Mouse (Mus musculus): ENCODE results near the gene Asap3. TPM values are rescaled to one million over a fixed set of nuclear protein-coding genes. Genes with fewer than 3 reads are reported as not detected.

Asap3 gene
- total and polyA plus RNA-seq, 2 experiments from 2014 or later: 4.1 to 9.1 TPM

GRCm38 (mm10) chr4:136180408-136181330 is 25.5 kb upstream of the Asap3 start:
- no peak for TF ChIP-seq CTCF (IDR thresholded peaks at IDR 0.05; ENCODE audit: low read depth)
- Histone ChIP-seq H3K4me1 (ENCODE audit: insufficient read depth, low read length) (peaks cover 6% of the 10 kb centered on the region; the same call in 1 of the 2 replicates), H3K4me2 (ENCODE audit: low read depth, low read length) (peak overlapping the region; percentile 70), H3K9ac (replicated peaks; ENCODE audit: low read length) (peak overlapping the region; percentile 50), H3K27ac (peak overlapping the region; percentile 52; the same call in 1 of the 2 replicates), H3K27me3 (ENCODE audit: insufficient read depth, low read length) (no peaks in the 10 kb centered on the region), H3K4me3 (ENCODE audit: low read length) (peak overlapping the region; percentile 38), H3K36me3 (ENCODE audit: insufficient read depth, low read length) (no peaks in the 10 kb centered on the region), H3K9me3 (ENCODE audit: low read length) (no peaks in the 10 kb centered on the region)
- peak; percentile 88 for DNase-seq (ENCODE audit: low spot score)
- WGBS: 21% methylated on average over 23 of the region's 23 CpGs
- peak; percentile 92 for ATAC-seq

- no peaks in the 10 kb centered on the region for H3K27me3 ChIP-seq (ENCODE audit: insufficient read depth, low read length)
- peaks cover 6% of the 10 kb centered on the region; the same call in 1 of the 2 replicates for H3K4me1 ChIP-seq (ENCODE audit: insufficient read depth, low read length)
- WGBS: 32% methylated on average over 12 of the region's 12 CpGs
- H3K9me3 ChIP-seq (ENCODE audit: low read length): no peaks in the 10 kb centered on the region
- no peak for ATAC-seq
- H3K27ac ChIP-seq: no peak overlapping the region
- no peaks in the 10 kb centered on the region for H3K36me3 ChIP-seq (ENCODE audit: insufficient read depth, low read length)
- no peak overlapping the region for H3K4me3 ChIP-seq (ENCODE audit: low read length)
- H3K4me2 ChIP-seq (ENCODE audit: low read depth, low read length): peak overlapping the region; percentile 70
- no peak for DNase-seq (ENCODE audit: low spot score)
- peak; percentile 38; the same call in 1 of the 2 replicates for TF ChIP-seq CTCF (IDR thresholded peaks at IDR 0.05; ENCODE audit: low read depth)
- no peak overlapping the region for H3K9ac ChIP-seq (replicated peaks; ENCODE audit: low read length)
Observed at GRCm38 (mm10) chr4:136181367-136181766, 24.8 kb upstream of the Asap3 start.

- DNase-seq (ENCODE audit: low spot score) (no peak), ATAC-seq (no peak)
- H3K9me3 ChIP-seq (ENCODE audit: low read length): no peaks in the 10 kb centered on the region
- H3K4me2 ChIP-seq (ENCODE audit: low read depth, low read length): no peak overlapping the region
- peaks cover 2% of the 10 kb centered on the region; the same call in 1 of the 2 replicates for H3K4me1 ChIP-seq (ENCODE audit: insufficient read depth, low read length)
- WGBS: 66% methylated on average over 9 of the region's 9 CpGs
- no peak for TF ChIP-seq CTCF (IDR thresholded peaks at IDR 0.05; ENCODE audit: low read depth)
- H3K36me3 ChIP-seq (ENCODE audit: insufficient read depth, low read length): no peaks in the 10 kb centered on the region
- no peaks in the 10 kb centered on the region for H3K27me3 ChIP-seq (ENCODE audit: insufficient read depth, low read length)
- no peak overlapping the region for H3K9ac ChIP-seq (replicated peaks; ENCODE audit: low read length)
- no peak overlapping the region for H3K4me3 ChIP-seq (ENCODE audit: low read length)
- no peak overlapping the region for H3K27ac ChIP-seq
Observed at GRCm38 (mm10) chr4:136185375-136185774, 20.8 kb upstream of the Asap3 start.

- H3K36me3 ChIP-seq (ENCODE audit: insufficient read depth, low read length): no peaks in the 10 kb centered on the region
- no peak for DNase-seq (ENCODE audit: low spot score)
- no peak overlapping the region for H3K9ac ChIP-seq (replicated peaks; ENCODE audit: low read length)
- 88% methylated on average over 8 of the region's 8 CpGs for whole genome bisulfite sequencing
- no peak overlapping the region for H3K4me2 ChIP-seq (ENCODE audit: low read depth, low read length)
- no peak overlapping the region for H3K27ac ChIP-seq
- H3K4me3 ChIP-seq (ENCODE audit: low read length): no peak overlapping the region
- H3K4me1 ChIP-seq (ENCODE audit: insufficient read depth, low read length): no peaks in the 10 kb centered on the region
- H3K27me3 ChIP-seq (ENCODE audit: insufficient read depth, low read length): no peaks in the 10 kb centered on the region
- no peak for ATAC-seq
- H3K9me3 ChIP-seq (ENCODE audit: low read length): no peaks in the 10 kb centered on the region
- TF ChIP-seq CTCF (IDR thresholded peaks at IDR 0.05; ENCODE audit: low read depth): no peak
Observed at GRCm38 (mm10) chr4:136186315-136186714, 19.9 kb upstream of the Asap3 start.

- H3K9me3 ChIP-seq (ENCODE audit: low read length): no peaks in the 10 kb centered on the region
- no peak for TF ChIP-seq CTCF (IDR thresholded peaks at IDR 0.05; ENCODE audit: low read depth)
- no peaks in the 10 kb centered on the region for H3K27me3 ChIP-seq (ENCODE audit: insufficient read depth, low read length)
- 76% methylated on average over 23 of the region's 23 CpGs for WGBS
- ATAC-seq (no peak), DNase-seq (ENCODE audit: low spot score) (no peak)
- no peak overlapping the region for H3K4me2 ChIP-seq (ENCODE audit: low read depth, low read length)
- no peak overlapping the region for H3K9ac ChIP-seq (replicated peaks; ENCODE audit: low read length)
- H3K27ac ChIP-seq: no peak overlapping the region
- H3K36me3 ChIP-seq (ENCODE audit: insufficient read depth, low read length): no peaks in the 10 kb centered on the region
- no peak overlapping the region for H3K4me3 ChIP-seq (ENCODE audit: low read length)
- H3K4me1 ChIP-seq (ENCODE audit: insufficient read depth, low read length): no peaks in the 10 kb centered on the region
Observed at GRCm38 (mm10) chr4:136186739-136187472, 19.3 kb upstream of the Asap3 start.

GRCm38 (mm10) chr4:136188973-136189737 is 17.0 kb upstream of the Asap3 start:
- H3K9ac ChIP-seq (replicated peaks; ENCODE audit: low read length): no peak overlapping the region
- H3K36me3 ChIP-seq (ENCODE audit: insufficient read depth, low read length): no peaks in the 10 kb centered on the region
- H3K4me1 ChIP-seq (ENCODE audit: insufficient read depth, low read length): no peaks in the 10 kb centered on the region
- H3K4me3 ChIP-seq (ENCODE audit: low read length): no peak overlapping the region
- H3K4me2 ChIP-seq (ENCODE audit: low read depth, low read length): no peak overlapping the region
- ATAC-seq: no peak
- peak; percentile 24; the same call in 1 of the 2 replicates for TF ChIP-seq CTCF (IDR thresholded peaks at IDR 0.05; ENCODE audit: low read depth)
- DNase-seq (ENCODE audit: low spot score): no peak
- H3K27ac ChIP-seq: no peak overlapping the region
- H3K27me3 ChIP-seq (ENCODE audit: insufficient read depth, low read length): no peaks in the 10 kb centered on the region
- 80% methylated on average over 6 of the region's 6 CpGs for WGBS
- H3K9me3 ChIP-seq (ENCODE audit: low read length): no peaks in the 10 kb centered on the region
